Mouse (Mus musculus) stomach, embryonic 14.5 days (tissue): ENCODE results near the gene Dennd4a. TPM values are rescaled to one million over a fixed set of nuclear protein-coding genes. Genes with fewer than 3 reads are reported as not detected.

Experiments used
- ATAC-seq: fragments of 200-750 bp; cut with Nextera tagmentation; 2 replicates; pipeline ENCODE4 v1.8.0; 2017; ENCODE audit warnings: low read depth, moderate TSS enrichment; ENCODE audit not compliant: insufficient number of reproducible peaks, insufficient read depth, low FRiP score
- H3K27ac ChIP-seq: fragments of 300-500 bp; sonication (generic); 2 replicates; pipeline ENCODE4 v1.5.1; 2014; ENCODE audit warnings: mild to moderate bottlenecking, low read length, moderate library complexity, mixed read lengths
- H3K27me3 ChIP-seq: fragments of 300-500 bp; sonication (generic); 2 replicates; pipeline ENCODE4 v1.6.1; 2014; ENCODE audit warnings: low read length, control low read depth, mixed read lengths; ENCODE audit not compliant: control insufficient read depth, insufficient read depth
- H3K36me3 ChIP-seq: fragments of 300-500 bp; sonication (generic); 2 replicates; pipeline ENCODE4 v1.6.1; 2014; ENCODE audit warnings: mild to moderate bottlenecking, control low read depth, low read length, moderate library complexity, mixed read lengths; ENCODE audit not compliant: control insufficient read depth, insufficient read depth
- H3K4me1 ChIP-seq: fragments of 300-500 bp; sonication (generic); 2 replicates; pipeline ENCODE4 v1.6.1; 2014; ENCODE audit warnings: low read length, control low read depth, mixed read lengths; ENCODE audit not compliant: control insufficient read depth, insufficient read depth
- H3K4me2 ChIP-seq: fragments of 300-500 bp; sonication (generic); replicated peaks from 2 replicates; pipeline ENCODE4 v1.6.1; 2014; ENCODE audit warnings: low read depth, low read length, control low read depth
- H3K4me3 ChIP-seq: fragments of 300-500 bp; sonication (generic); 2 replicates; pipeline ENCODE4 v1.5.1; 2014; ENCODE audit warnings: low read depth, low read length, control low read depth
- H3K9ac ChIP-seq: fragments of 300-500 bp; sonication (generic); replicated peaks from 2 replicates; pipeline ENCODE4 v1.6.1; 2014; ENCODE audit warnings: low read depth, mild to moderate bottlenecking, control low read depth, low read length, moderate library complexity, mixed read lengths
- H3K9me3 ChIP-seq: fragments of 300-500 bp; sonication (generic); 2 replicates; pipeline ENCODE4 v1.6.1; 2016; ENCODE audit warnings: low read depth, low read length, control low read depth; ENCODE audit not compliant: control insufficient read depth
- WGBS: fragments of 180-500 bp; shearing (Covaris S2); extraction: QIAGEN DNeasy Blood & Tissue Kit; methylation state at CpG from one replicate; pipeline ENCODE4 v1.1.7; 2014; 5-methylcytosine and 5-hydroxymethylcytosine counted together
- polyA plus RNA-seq: library from polyadenylated mRNA; unstranded; fragments of >200 nt; fragmentation: Nextera tagmentation; extraction: Ambion mirVana; gene quantifications from 2 replicates; pipeline ENCODE4 v1.2.1, GENCODE M21; 2014

Dennd4a gene
- polyA plus RNA-seq, 1 experiment from 2014 or later, result 11.8 TPM

- no peaks in the 10 kb centered on the region for H3K27me3 ChIP-seq
- WGBS, result 86% methylated on average over 5 of the region's 5 CpGs
- H3K4me3 ChIP-seq, result no peak overlapping the region
- H3K27ac ChIP-seq, result no peak overlapping the region
- no peak overlapping the region for H3K4me2 ChIP-seq
- ATAC-seq, result no peak
- no peaks in the 10 kb centered on the region for H3K4me1 ChIP-seq
- H3K9ac ChIP-seq, result no peak overlapping the region
- H3K36me3 ChIP-seq, result no peaks in the 10 kb centered on the region
- H3K9me3 ChIP-seq, result no peaks in the 10 kb centered on the region; the same call in 1 of the 2 replicates
Observed at GRCm38 (mm10) chr9:64802561-64802960, 8.6 kb upstream of the Dennd4a start.

GRCm38 (mm10) chr9:64803373-64804214, 7.5 kb upstream of the Dennd4a start:
- Histone ChIP-seq H3K4me3 (no peak overlapping the region), H3K36me3 (no peaks in the 10 kb centered on the region), H3K4me1 (no peaks in the 10 kb centered on the region), H3K27me3 (no peaks in the 10 kb centered on the region), H3K9me3 (no peaks in the 10 kb centered on the region; the same call in 1 of the 2 replicates), H3K4me2 (no peak overlapping the region), H3K9ac (no peak overlapping the region), H3K27ac (no peak overlapping the region)
- ATAC-seq, result no peak
- WGBS, result 85% methylated on average over 5 of the region's 5 CpGs

- H3K4me3 ChIP-seq, result no peak overlapping the region
- no peaks in the 10 kb centered on the region; the same call in 1 of the 2 replicates for H3K9me3 ChIP-seq
- no peaks in the 10 kb centered on the region for H3K4me1 ChIP-seq
- H3K36me3 ChIP-seq, result no peaks in the 10 kb centered on the region
- ATAC-seq, result no peak
- H3K27ac ChIP-seq, result no peak overlapping the region
- H3K9ac ChIP-seq, result no peak overlapping the region
- no peak overlapping the region for H3K4me2 ChIP-seq
- H3K27me3 ChIP-seq, result no peaks in the 10 kb centered on the region
- WGBS, result 53% methylated on average over 5 of the region's 5 CpGs
Observed at GRCm38 (mm10) chr9:64805875-64806274, 5.3 kb upstream of the Dennd4a start.

- Histone ChIP-seq H3K4me1 (no peaks in the 10 kb centered on the region), H3K36me3 (no peaks in the 10 kb centered on the region), H3K9ac (no peak overlapping the region), H3K27ac (no peak overlapping the region), H3K4me3 (no peak overlapping the region), H3K9me3 (no peaks in the 10 kb centered on the region), H3K27me3 (no peaks in the 10 kb centered on the region), H3K4me2 (no peak overlapping the region)
- 61% methylated on average over 6 of the region's 6 CpGs for WGBS
- ATAC-seq, result no peak
Observed at GRCm38 (mm10) chr9:64806335-64807060, 4.6 kb upstream of the Dennd4a start.

DNA sequence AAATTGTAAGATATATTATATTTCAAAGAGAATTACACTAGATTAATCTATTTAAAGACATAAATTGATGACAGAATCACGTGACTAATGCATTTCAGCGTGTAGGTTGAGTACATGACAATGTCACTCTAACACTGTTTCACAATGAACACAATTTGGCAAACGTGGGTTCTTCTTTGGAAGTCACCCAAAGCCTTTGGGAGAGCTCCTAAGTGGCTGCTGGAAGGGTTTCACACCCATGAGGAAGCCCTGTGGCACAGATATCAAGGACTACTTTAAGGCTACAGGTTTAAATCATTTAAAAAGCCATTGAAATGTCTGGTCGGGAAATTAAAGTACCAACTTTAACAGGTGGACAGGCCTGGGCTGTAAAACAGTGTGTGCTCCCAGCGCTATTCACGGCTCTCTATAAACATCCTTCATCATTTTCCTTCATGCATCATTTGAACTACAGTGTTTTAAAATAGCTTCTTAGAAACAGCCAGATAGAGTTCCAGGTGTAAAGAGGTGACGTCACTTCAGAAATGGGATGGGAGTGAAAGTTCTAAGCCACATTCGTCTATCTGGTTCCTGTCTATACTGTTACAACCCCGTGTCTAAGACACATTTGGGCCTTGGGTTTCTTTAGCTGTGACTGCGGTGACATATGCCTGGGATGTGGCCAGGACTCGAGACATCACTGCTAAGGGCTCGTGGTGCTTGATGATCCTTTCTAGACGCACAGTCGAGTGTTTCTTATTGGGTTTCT, 3.9 kb upstream of the Dennd4a start:
- Histone ChIP-seq H3K9ac (no peak overlapping the region), H3K27me3 (no peaks in the 10 kb centered on the region), H3K9me3 (no peaks in the 10 kb centered on the region), H3K36me3 (no peaks in the 10 kb centered on the region), H3K4me2 (no peak overlapping the region), H3K27ac (no peak overlapping the region), H3K4me1 (peaks cover 3% of the 10 kb centered on the region; the same call in 1 of the 2 replicates), H3K4me3 (no peak overlapping the region)
- WGBS, result 69% methylated on average over 14 of the region's 14 CpGs
- ATAC-seq, result no peak

DNA sequence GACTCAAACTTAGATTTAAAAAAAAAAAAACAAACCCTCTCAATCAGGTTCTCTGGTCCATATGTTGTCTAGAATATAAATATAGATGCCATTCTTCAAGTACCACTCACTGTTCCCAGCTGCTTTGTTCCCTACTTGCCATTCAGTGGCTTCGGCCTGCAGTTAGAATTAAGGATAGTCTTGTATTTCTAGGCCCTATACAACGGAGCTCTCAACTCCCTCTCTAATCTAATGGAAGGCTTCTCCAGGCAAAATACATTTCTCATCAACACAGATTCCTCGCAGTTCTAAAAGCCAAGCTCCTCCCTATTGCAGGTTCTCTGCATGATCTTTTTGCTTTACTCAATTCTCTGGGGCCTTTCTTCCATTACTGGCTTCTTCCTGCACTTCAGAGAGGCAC, 1.3 kb upstream of the Dennd4a start:
- no peak overlapping the region for H3K4me3 ChIP-seq
- no peak overlapping the region for H3K27ac ChIP-seq
- no peak for ATAC-seq
- H3K27me3 ChIP-seq, result no peaks in the 10 kb centered on the region
- H3K36me3 ChIP-seq, result no peaks in the 10 kb centered on the region
- H3K4me1 ChIP-seq, result peaks cover 6% of the 10 kb centered on the region; the same call in 1 of the 2 replicates
- 80% methylated on average over 3 of the region's 3 CpGs for WGBS
- H3K9me3 ChIP-seq, result no peaks in the 10 kb centered on the region
- H3K9ac ChIP-seq, result no peak overlapping the region
- H3K4me2 ChIP-seq, result no peak overlapping the region

DNA sequence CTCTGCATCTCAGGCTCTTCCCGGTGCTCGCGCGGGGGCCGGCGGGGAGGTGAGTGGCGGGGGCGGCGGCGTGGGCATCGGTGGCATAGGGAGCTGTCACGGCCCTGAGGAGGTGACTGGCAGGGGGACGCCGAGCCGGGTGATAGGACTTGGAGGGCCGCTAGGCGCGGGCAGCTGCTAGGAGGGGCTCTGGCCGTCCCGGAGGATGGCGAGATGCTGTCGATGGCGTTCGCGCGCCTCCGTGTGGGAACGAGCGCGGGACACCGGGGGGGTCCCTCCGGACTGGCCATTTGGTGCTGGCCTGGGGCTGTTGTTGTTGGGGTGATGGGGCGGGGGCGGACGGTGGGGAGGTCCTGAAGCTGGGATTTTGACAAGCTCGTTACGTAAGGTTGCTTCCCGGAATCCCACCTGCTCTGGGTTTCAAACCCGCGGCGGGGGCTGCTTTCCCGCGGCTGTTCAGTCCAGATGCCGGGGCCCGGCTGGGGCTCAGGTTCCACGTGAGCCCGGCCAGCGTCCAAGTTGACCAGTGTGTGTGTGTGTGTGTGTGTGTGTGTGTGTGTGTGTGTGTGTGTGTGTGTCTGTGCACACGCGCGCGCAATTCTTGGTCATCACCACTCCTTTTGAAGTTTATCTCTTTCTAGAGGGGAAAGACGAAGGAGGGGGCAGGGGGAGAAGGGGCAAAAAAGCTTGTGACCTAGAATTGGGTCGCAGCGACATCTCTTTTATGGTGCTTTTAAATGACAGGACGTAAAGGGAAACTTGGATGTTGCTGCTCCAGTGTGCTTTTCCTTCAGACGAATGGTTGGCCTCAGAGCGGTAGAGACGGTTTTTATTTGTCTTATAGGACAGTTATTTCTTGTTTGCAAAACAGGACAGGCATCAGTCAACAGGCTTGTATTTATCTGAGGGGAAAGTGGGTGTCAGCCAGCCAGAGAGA, 666 bp downstream of the Dennd4a start:
- Histone ChIP-seq H3K9me3 (no peaks in the 10 kb centered on the region), H3K4me2 (peak overlapping the region; percentile 72), H3K27me3 (no peaks in the 10 kb centered on the region), H3K4me3 (peak overlapping the region; percentile 85), H3K4me1 (peaks cover 6% of the 10 kb centered on the region; the same call in 1 of the 2 replicates), H3K27ac (peak overlapping the region; percentile 84), H3K36me3 (no peaks in the 10 kb centered on the region), H3K9ac (peak overlapping the region; percentile 53)
- WGBS, result under 1% methylated on average over 58 of the region's 59 CpGs
- ATAC-seq, result peak; percentile 69; the same call in 1 of the 2 replicates
